Mouse (Mus musculus) thymus, postnatal 0 days (tissue): ENCODE results near the gene Rims3. TPM values are rescaled to one million over a fixed set of nuclear protein-coding genes. Genes with fewer than 3 reads are reported as not detected.

Experiments
- DNase-seq: peaks from one replicate; pipeline ENCODE4 v3.0.0-alpha.2; 2015; ENCODE audit warnings: low spot score
- polyA plus RNA-seq: library from polyadenylated mRNA; unstranded; fragments of >200 nt; fragmentation: Nextera tagmentation; extraction: Ambion mirVana; gene quantifications from 2 replicates; pipeline ENCODE4 v1.2.1, GENCODE M21; 2015

The Rims3 gene
- polyA plus RNA-seq, 1 experiment from 2014 or later, result 0.35 TPM

DNA sequence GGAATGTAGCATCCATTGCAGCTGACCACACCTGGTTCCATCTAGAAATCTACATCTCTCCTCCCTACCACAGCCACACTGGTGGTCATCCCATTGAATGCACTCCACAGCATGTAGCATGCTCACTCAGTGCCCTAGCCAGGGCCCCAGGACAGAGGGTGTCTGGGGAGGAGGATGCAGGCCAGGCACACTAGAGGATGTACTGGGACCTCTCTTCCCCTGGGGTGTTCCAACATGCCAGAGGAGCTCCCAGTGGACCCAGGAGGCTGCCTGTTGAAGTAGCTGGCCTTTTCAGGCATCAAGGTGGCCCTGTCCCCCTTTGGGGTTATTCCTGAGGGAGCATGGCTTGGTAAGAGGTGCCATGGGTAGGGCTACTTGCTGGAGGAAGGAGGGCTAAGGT lies 37.3 kb downstream of the Rims3 start:
- no peak for DNase-seq

DNA sequence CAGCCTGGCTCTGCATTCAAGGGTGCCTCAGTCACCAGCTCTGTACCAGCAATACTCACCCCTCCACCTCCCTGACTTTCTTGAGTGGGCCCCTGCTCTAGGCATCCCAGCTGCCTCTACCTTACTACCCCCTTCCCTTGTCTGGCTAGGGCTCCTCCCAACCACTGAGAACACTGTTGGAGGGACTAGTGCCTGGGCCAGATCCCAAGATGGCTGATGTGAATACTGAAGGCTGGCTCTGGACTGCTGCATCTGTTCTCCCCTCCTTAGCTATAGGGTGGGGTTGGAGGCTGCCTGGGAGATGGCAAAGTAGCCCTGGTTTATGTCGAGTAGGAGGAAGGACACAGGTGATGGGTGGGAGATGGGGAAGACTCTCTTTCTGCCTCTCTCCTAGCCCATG lies 37.9 kb downstream of the Rims3 start:
- DNase-seq, result no peak

DNA sequence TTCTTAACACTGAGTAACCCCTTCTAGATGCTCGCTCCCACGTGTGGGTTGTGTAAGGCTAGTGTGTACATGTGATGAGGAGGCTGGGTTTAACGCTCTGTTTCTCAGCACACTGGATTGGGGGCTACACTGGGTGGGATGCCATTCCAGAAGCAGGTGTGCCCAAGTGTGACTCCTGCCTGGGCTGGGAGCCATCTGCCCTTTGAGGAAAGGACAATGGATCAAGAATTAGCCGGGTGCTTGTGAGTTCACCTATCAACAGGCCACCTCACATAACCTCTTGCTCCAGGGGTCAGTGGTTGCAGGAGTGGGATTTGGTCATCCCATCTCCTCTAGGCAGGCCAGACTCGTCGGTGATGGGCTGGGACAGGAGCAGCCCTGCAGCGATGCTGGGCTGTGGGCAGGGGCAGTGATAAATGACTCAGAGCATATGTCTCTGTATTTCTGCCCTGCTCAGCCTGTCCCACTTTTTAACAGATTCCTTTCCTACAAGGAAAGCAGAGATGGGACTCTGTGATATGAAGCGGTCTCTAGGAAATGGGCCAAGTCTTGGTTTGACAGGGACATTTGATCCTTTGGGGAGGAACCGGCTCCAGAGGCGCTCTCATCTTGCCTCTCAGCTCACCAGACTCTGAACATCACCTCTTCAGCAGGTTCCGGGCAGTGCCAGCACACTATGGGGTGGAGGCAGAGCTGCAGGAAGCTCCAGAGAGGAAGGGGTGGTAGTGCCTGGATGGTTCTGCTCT lies 39.2 kb downstream of the Rims3 start:
- no peak for DNase-seq

DNA sequence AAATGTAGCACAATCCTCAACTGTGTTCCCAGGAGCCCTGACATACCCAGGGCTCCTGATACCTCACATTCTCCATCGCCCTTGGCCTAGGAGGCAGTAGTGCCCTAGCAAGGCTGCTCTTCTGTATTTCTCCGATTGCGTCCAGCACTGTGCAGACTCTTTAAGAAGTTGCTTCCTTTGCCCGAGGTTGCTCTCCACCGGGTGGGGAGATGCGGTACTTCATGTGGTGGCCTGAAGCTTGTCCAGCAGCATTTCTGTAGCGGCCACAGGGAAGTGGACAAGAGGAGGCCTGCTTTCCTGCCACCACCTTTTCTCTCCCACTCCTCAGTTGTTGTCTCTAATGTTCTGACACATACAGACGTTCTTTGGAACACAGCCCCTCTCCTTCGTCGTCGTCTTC lies 40.0 kb downstream of the Rims3 start:
- DNase-seq, result no peak

DNA sequence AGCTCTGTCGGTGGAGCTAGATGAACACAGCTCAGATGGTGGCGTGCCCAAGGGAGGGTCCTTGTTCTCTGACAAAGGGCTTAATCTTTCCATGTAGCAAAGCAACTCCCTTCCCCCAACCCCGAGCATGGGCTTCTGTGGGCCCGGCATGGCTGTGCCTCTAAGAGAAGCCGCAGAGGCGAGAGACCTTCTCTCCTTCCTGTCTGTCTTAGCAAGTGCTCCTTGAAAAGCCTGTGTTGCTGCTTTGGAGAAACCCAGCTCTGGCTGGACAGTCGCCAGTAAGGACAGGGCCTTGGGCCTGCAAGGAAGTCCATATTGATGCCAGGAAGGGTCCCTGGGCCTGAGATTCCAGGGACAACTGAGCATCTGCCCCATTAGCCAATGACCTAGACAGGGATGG lies 40.6 kb downstream of the Rims3 start:
- DNase-seq, result no peak

DNA sequence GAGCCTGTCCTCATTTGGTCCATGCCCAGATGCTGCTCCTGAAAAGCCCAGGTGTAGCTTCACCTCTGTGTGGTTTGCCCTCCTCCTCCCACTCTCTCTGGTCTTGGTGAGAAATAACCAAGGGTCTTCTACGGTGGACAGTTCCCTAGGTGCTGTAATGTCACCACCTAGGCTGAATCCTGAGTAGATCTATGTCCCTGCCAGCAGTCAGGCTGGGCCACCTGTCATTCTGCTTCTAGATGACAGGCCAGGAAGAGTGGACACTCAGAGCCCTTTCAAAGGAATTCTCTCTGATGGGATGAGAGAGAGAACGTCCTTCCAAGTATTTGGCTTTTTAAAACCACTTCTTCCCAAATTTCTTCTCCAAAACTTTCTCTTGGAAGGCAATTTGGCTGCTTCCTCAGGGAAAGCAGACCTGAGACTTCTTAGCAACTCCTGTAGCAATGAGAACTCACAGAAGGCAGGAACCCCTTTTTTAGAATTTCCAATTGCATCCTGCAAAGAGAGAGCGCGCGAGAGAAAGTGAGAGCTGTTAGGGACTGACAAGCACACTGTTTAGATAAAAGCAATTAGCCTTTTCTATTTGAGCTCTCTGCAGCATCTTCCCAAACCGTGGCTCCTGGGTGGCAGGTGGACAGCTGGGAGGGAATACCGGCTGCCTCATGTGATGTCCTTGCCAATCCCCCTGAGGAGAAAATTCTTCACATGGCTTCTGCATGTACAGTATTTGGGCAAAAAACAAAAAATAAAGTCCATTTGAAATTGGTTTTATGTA lies 41.4 kb downstream of the Rims3 start:
- no peak for DNase-seq

DNA sequence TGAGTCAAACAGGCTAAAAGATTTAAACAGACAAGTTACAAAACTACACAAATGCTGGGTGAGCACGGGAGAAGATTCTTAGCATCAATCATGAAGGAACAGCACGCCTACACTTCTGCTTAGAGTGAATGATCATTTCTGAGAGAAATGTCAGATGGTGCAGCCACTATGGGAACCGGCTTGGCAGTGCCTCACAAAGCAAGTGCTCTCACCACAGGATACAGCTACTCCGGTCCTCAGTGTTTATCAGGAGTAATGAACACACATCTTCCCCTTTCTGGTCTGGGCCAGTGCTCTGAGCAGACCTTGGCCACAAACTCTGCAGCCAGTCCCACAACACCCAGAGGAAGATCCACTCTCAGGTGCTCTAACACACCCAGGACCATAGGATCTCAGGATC lies 49.9 kb downstream of the Rims3 start:
- DNase-seq, result no peak

DNA sequence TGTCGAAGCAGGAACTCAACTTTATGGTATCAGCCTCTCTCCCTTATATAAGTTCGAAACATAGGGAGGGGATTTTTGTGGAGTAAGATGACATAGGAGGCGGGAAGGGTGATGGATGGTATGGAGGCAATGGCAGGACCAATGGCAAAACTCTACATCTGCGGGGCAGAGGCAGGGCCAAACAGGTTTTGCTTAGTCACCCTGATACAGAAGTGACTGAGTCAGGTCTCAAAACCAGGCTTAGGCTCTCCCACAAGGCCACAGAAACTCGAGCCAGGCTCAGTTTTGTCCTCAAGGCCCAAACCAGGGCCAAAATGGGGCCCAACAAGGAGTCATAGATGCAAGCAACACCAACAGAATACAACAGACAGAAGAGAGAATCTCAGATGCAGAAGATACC lies 51.0 kb downstream of the Rims3 start:
- DNase-seq, result no peak

DNA sequence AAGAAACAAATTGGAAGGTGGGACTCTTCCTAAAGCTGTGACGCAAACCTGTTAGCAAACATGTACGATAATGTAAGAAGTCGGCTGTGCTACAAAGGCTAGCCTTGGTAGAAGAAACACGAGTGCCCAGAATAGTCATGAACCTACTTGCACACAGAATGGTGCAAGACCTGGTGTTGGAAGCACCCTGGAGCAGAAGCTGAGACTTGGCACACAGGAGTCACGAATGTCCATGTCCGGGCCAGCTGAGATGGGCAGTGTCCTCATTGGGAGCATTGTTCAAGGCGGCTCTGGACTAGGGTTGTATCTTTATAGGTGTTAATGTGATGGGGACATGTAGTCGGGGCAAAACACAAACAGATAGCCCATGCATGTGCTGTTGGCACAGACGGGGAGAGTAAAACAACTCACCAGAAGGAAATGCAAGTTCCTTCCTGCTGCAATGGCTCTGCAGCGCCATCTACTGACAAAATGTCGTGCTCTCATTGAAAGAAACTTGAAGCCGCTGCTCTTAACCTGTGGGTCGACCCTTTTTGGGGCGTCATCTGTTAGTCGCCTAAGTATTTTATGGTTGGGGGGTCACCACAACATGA lies 55.0 kb downstream of the Rims3 start:
- DNase-seq, result peak; percentile 88

DNA sequence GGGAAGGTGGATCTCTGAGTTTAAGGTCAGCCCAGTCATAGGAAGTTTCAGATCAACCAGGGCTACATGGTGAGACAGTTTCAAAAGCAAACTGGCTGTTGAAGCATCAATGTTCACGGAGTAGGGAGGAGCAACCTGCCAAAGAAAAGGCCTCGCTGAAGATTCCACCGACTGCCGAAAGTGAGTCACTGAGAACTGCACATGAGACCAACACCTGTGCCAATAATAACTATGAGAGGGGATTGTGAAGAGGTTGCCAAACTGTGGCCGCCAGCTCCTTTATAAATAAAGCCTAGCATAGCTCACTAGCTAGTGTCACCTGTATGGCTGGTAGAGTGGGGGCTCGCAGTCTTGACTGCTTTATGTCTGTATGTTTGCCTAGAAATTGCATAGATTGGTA lies 56.5 kb downstream of the Rims3 start:
- DNase-seq, result no peak

DNA sequence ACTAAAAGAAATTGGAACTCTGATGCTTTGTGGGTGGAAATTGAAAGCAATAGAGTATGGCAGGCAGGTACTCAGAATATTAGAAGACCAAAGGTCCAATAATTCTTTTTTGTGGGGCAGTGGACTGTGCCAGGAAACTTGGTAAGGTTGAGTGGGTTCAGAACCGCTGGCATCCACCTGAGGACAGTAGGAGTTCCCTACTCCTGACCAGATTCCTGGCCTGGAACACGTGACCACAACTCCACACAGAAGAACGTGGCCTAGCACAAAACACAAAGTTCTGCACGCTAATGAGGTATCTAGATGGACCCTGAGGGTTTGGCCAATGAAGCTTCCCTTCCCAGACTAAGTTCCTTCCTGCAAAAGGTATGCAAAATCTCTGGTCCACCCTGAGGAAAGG lies 58.2 kb downstream of the Rims3 start:
- DNase-seq, result no peak

DNA sequence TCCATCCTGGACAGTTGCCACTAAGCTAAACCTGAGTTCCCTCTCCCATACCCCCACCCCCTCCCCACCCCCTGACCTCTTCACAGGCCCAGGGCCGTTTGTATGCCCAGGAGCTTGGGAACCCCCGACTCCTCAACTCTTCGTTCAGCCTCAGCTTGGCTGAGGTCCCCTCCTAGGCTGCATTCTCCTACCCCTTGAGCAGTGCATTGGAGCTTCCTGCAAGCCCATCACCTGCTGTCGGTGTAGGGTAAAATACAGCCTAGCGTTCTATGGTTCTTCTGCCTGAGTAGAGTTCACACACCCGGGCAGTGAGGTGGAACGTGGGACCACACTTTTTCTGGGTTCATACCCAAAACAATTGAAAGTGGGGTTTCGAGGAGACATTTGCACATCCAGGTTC lies 58.8 kb downstream of the Rims3 start:
- no peak for DNase-seq

DNA sequence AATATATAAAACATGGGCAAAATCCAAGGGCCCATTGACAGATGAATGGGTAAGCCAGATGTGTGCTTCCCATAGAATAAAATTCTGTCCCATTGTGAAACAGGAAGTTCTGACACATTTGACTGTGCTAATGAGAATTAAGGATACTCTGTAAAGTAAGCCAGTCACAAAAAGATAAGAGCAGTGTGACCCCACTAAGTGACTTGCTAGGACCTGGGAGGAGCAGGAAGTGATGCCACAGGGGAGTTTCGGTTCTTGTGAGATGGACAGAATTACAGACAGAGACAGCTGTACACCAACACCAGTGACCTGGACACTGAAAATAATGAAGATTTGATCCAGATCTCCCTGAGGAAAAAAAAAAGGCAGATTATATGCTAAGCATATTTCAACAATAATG lies 59.2 kb downstream of the Rims3 start:
- DNase-seq, result no peak

DNA sequence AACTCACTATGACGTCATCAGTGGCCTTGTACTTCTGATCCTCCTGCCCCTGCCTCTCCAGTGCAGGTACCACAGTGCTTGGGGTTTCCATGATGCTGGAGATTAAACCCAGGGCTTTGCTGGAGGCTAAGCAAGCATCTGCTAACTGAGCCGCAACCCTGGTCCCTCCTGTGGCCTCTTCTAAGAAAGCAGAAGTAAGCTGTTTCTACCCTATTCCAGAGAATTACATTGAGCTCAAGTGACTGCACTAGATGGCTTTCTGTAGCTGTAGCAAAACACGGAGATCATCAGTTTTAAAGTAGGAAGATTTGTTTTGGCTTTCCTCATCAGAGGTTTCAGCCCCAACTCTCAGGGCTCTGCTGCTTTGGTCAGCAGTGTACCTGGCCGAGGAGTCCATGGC lies 59.9 kb downstream of the Rims3 start:
- DNase-seq, result no peak

DNA sequence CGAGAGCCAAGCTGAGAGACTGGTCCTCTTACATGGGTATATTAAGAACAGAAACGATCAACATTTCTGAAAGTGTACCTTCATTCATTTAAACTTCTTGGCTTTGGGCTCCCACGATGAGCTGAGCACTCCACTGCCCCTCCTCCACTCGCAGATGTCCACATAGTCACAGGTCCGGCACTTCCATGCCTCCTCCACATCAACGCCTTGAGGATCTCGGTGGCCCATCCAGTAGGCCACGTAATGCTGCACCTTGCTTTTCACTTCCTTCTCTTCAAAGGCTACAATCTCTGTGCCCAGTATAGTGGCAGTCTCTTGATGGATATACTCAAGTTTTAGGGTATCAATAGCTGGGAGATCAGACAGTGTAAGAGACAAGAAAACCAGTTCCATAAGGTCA lies 66.8 kb downstream of the Rims3 start:
- DNase-seq, result no peak

DNA sequence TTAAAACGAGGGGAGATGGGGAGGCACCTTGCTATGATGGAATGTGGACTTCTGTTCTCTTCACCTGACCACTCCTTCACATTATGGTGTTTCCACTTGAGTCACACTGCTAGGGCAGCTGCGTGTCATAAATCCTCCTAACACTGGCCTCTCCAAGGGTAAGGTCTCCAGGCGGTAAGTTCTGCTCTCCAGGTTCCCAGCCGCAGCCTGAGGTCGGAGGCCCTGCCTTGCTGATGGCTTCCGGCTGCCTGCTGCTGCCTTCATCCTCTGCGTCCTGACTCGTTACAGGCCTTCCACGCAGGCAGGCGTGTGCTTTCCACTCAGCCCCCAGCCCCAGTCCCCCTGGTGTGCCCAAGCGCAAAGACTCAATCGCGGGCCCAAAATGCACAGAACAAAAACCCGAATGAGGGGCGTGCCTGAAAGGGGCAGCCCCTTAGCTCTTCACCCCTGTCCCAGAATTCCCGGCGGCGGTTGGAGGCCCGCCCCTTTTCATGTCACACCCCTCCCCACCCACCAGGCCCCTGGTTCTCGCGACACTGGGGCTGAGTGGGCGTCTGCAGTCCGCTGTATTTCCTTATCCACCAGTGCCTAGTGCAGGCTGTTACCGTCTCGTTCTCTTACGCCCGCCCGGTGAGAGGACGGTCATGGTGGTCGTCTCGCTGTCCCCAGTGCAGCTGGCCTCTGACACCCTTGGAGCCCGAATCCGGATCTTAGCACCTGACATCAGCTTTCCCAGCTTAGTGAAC lies 70.1 kb downstream of the Rims3 start, which contains the start of gene Exo5:
Exo5 (minus strand) TSS at position 464 of the 746 bp plus-strand sequence.
- peak; percentile 92 for DNase-seq

DNA sequence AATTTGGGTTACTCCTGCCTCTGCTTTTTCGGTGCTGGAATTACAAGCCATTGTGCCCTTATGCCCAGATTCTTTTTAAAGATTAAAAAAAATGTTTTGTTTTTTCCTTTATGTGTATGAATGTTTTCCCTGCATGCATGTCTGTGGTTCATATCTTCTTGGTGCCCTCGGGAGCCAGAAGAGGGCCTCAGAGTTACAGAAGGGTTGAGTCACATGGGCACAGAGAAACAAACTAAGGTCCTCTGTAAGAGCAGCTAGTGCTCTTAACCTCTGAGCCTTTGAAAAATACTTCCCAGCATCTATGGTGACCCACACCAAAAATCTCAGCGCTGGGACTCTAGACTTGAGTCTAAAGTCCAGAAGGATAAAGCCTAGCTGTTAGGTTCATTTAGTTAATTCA lies 70.8 kb downstream of the Rims3 start:
- peak; percentile 58 for DNase-seq

DNA sequence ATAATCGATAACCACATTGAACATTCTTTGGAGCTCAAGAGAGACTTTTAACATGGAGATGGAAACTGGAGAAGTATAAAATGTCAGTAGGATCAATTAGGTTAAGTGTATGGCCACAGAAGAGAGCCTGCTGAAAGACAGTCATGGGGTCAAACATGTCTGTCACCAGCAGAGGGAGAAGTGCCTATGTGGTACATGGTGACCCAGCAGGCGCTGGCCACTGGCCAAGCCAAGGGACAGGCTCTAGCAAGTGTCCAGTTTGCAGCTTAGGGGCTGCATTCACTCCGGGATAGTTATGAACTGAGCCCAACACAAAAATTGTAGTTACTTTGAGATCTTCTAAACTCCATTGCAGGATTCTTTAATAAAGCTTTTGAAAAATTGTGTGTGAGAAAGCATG lies 74.1 kb downstream of the Rims3 start:
- no peak for DNase-seq

DNA sequence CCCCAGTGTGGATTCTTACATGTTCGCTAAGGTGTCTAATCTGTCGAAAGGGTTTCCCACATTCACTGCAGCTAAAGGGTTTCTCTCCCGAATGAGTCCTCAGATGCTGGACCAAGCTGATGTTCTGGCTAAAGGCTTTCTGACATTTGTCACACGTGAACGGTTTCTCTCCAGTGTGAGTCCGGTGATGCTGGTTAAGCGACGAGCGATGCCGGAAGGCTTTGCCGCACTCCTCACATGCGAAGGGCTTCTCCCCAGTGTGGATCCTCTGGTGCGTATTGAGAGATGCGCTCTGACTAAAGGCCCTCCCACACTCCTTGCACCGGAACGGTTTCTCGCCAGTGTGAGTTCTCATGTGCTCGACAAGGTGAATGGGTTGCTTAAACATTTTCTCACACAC lies 76.1 kb downstream of the Rims3 start:
- DNase-seq, result no peak

DNA sequence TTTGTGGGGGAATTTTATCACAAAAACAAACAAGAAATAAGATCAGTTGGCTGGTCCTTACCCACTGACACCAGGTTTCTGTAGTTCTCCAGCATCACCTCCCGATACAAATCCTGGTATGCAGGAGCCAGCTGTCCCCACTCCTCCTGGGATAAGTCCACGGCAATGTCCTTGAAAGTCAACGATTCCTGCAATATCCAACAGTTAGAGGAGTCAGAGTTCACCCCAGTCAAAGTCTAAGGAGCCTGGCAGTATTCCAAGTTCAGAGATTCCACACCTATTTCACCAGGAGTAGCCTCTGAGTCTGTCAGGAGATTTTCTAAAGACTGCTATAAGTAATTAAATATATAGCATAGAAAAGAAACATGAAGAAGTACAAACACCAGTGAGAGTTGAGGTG lies 80.4 kb downstream of the Rims3 start:
- no peak for DNase-seq
